Mouse (Mus musculus): ENCODE results near the gene Stk10.

GRCm38 (mm10) chr11:32527006-32527405, 6.1 kb upstream of the Stk10 start:
- TF ChIP-seq CTCF (conservative IDR thresholded peaks at IDR 0.05; ENCODE audit: insufficient read depth, insufficient read length, low read depth, low read length): no peak
- TF ChIP-seq POLR2A (IDR thresholded peaks at IDR 0.05; ENCODE audit: low read depth, low read length): no peak
